Mouse (Mus musculus): ENCODE results near the gene Aknad1.

DNA sequence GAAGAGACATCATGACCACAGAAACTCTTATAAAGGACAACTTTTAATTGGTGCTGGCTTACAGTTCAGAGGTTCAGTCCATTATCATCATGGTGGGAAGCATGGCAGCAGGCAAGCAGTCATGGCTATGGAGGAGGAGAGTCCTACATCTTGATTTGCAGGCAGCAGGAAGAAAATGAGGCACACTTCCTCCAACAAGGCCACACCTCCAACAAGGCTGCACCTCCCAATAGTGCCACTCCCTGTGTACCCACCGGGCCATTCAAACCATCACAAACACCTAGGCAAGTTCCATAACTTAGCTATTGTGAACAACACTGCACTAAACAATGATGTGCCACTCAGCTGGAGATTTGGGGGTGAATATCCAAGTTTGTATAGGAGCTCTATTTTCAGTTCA lies 15.1 kb downstream of the Aknad1 start:
- no peak for TF ChIP-seq CTCF (IDR thresholded peaks at IDR 0.05; ENCODE audit: low read depth)
- TF ChIP-seq EP300 (IDR thresholded peaks at IDR 0.05; ENCODE audit: low read depth): no peak

Data from liver, embryonic 14.5 days (tissue).